Mouse (Mus musculus): ENCODE measurements around the gene Gstm6. TPM values are rescaled to one million over a fixed set of nuclear protein-coding genes. Genes with fewer than 3 reads are reported as not detected.
"Not testable (repeated sequence)": the region's sequence is repeated elsewhere in the genome, so short reads cannot be mapped to it uniquely, and the experiment has no call there.

The Gstm6 gene
- polyA plus RNA-seq, 1 experiment, result 4.3 TPM

- Histone ChIP-seq H3K4me1 (ENCODE audit: control insufficient read depth, insufficient read depth, low read length) (peaks cover 19% of the 10 kb centered on the region; the same call in 1 of the 2 replicates), H3K27me3 (replicated peaks; ENCODE audit: control insufficient read depth, insufficient read depth, low read length) (no peaks in the 10 kb centered on the region), H3K27ac (ENCODE audit: insufficient read depth, low read depth, low read length) (peak within 1 kb of the TSS; percentile 26; the same call in 1 of the 2 replicates), H3K36me3 (ENCODE audit: control insufficient read depth, insufficient read depth, low read length) (no peaks in the 10 kb centered on the region), H3K4me3 (ENCODE audit: insufficient read depth, low read depth, low read length) (peak within 1 kb of the TSS; percentile 68)
- TF ChIP-seq POLR2A (IDR thresholded peaks at IDR 0.05; ENCODE audit: low read depth, low read length), result peak; percentile 65
- TF ChIP-seq CTCF (conservative IDR thresholded peaks at IDR 0.05; ENCODE audit: insufficient read depth, insufficient read length, low read depth, low read length), result no peak
- 8% methylated on average over 40 of the region's 40 CpGs for WGBS
- DNase-seq, result peak; percentile 90
Measured at GRCm38 (mm10) chr3:107895720-107896569, 47.6 kb downstream of the Gstm6 start, which contains the start of gene Gstm5. Gene Gstm5, plus strand, starts transcription at chr3:107895821.

- H3K27ac ChIP-seq (ENCODE audit: insufficient read depth, low read depth, low read length), result peak overlapping the region; percentile 26; the same call in 1 of the 2 replicates
- H3K4me3 ChIP-seq (ENCODE audit: insufficient read depth, low read depth, low read length), result peak overlapping the region; percentile 68
- no peaks in the 10 kb centered on the region for H3K27me3 ChIP-seq (replicated peaks; ENCODE audit: control insufficient read depth, insufficient read depth, low read length)
- no peak for DNase-seq
- H3K36me3 ChIP-seq (ENCODE audit: control insufficient read depth, insufficient read depth, low read length), result no peaks in the 10 kb centered on the region
- H3K4me1 ChIP-seq (ENCODE audit: control insufficient read depth, insufficient read depth, low read length), result peaks cover 20% of the 10 kb centered on the region; the same call in 1 of the 2 replicates
- WGBS, result 6% methylated on average over 6 of the region's 6 CpGs
- no peak for TF ChIP-seq POLR2A (IDR thresholded peaks at IDR 0.05; ENCODE audit: low read depth, low read length)
- no peak for TF ChIP-seq CTCF (conservative IDR thresholded peaks at IDR 0.05; ENCODE audit: insufficient read depth, insufficient read length, low read depth, low read length)
Measured at GRCm38 (mm10) chr3:107895194-107895719, 48.3 kb downstream of the Gstm6 start.

- H3K4me1 ChIP-seq (ENCODE audit: control insufficient read depth, insufficient read depth, low read length), result peaks cover 11% of the 10 kb centered on the region
- not testable (repeated sequence) for H3K36me3 ChIP-seq (ENCODE audit: control insufficient read depth, insufficient read depth, low read length); H3K27me3 ChIP-seq (replicated peaks; ENCODE audit: control insufficient read depth, insufficient read depth, low read length); H3K4me3 ChIP-seq (ENCODE audit: insufficient read depth, low read depth, low read length)
- WGBS, result 55% methylated on average over 2 of the region's 2 CpGs
- H3K27ac ChIP-seq (ENCODE audit: insufficient read depth, low read depth, low read length), result 0 out of 2 replicates have a peak overlapping the region, but pooled peaks have one; percentile 44
- DNase-seq, result peak; percentile 76
Measured at GRCm38 (mm10) chr3:107889236-107889635, 54.3 kb downstream of the Gstm6 start.

Other genes with a start within 250 kb of the Gstm6 start
- 88.6 and 101 TPM in 2 replicates for gene Ahcyl1, start 247.2 kb downstream of the Gstm6 start, polyA plus RNA-seq (2012; rRNA removed)
- 10.7 and 12.4 TPM in 2 replicates for gene Csf1, start 183.3 kb downstream of the Gstm6 start, polyA plus RNA-seq (2012; rRNA removed)
- 0.72 TPM in 2 replicates for gene Eps8l3, start 66.5 kb downstream of the Gstm6 start, polyA plus RNA-seq (2012; rRNA removed)
- gene Gstm5, start 47.9 kb downstream of the Gstm6 start, polyA plus RNA-seq (2012; rRNA removed), result 172 and 198 TPM in 2 replicates
- 24.5 and 28.1 TPM in 2 replicates for gene Gstm7, start 11.9 kb downstream of the Gstm6 start, polyA plus RNA-seq (2012; rRNA removed)
- 0.41 and 0.63 TPM in 2 replicates for gene Gstm3, start 25.5 kb upstream of the Gstm6 start, polyA plus RNA-seq (2012; rRNA removed)
- gene Gstm2, start 42.7 kb upstream of the Gstm6 start, polyA plus RNA-seq (2012; rRNA removed), result 190 and 212 TPM in 2 replicates
- 1,515 and 1,697 TPM in 2 replicates for gene Gstm1, start 74.2 kb upstream of the Gstm6 start, polyA plus RNA-seq (2012; rRNA removed)
- 23.4 and 23.9 TPM in 2 replicates for gene Gstm4, start 101.1 kb upstream of the Gstm6 start, polyA plus RNA-seq (2012; rRNA removed)
- 59.0 and 86.6 TPM in 2 replicates for gene Ampd2, start 142.9 kb upstream of the Gstm6 start, polyA plus RNA-seq (2012; rRNA removed)
- 0.61 TPM in 2 replicates for gene Gnat2, start 149.0 kb upstream of the Gstm6 start, polyA plus RNA-seq (2012; rRNA removed)
- 21.3 and 31.0 TPM in 2 replicates for gene Gnai3, start 202.4 kb upstream of the Gstm6 start, polyA plus RNA-seq (2012; rRNA removed)
- gene Gpr61, start 211.1 kb upstream of the Gstm6 start, polyA plus RNA-seq (2012; rRNA removed), result not detected in 2 replicates
- gene Amigo1, start 242.6 kb upstream of the Gstm6 start, polyA plus RNA-seq (2012; rRNA removed), result 18.4 and 25.7 TPM in 2 replicates